Comparison of ENCODE assay signal across 15 mouse cellular contexts in genomic region chr17:36920239-36920638, GRCm38 (mm10). TPM values are rescaled to one million over a fixed set of nuclear protein-coding genes. Genes with fewer than 3 reads are reported as not detected.
DNase-seq lines count a peak whose midpoint lies in the region; ATAC-seq and TF ChIP-seq lines count a peak whose summit lies in the region.
"Had no signal": no experiment of that assay in that cellular context is flagged by ENCODE, and none has a peak within 500 bp of the region (broad histone marks: within the 10 kb centered on the region; RNA-seq: fewer than 3 reads in every experiment).

No protein-coding gene starts in this region.

- H3K4me3 ChIP-seq in intestine, postnatal 0 days (ENCODE audit: low read depth, low read length), result no peak overlapping the region
- H3K4me3 ChIP-seq in stomach, embryonic 16.5 days (replicated peaks; ENCODE audit: low read length), result no peak overlapping the region
- H3K4me3 ChIP-seq in forebrain, embryonic 14.5 days (ENCODE audit: low read depth, low read length), result no peak overlapping the region
- H3K4me3 ChIP-seq: liver, embryonic 15.5 days; midbrain, embryonic 13.5 days had no signal

- peak overlapping the region; percentile 35 for H3K4me2 ChIP-seq in intestine, postnatal 0 days (replicated peaks; ENCODE audit: low read depth)
- no peak overlapping the region for H3K4me2 ChIP-seq in stomach, embryonic 16.5 days (ENCODE audit: low read depth, low read length)
- H3K4me2 ChIP-seq in forebrain, embryonic 14.5 days (ENCODE audit: low read length), result no peak overlapping the region
- H3K4me2 ChIP-seq: liver, embryonic 15.5 days; midbrain, embryonic 13.5 days had no signal

- H3K9ac ChIP-seq in intestine, postnatal 0 days (ENCODE audit: low read depth, low read length), result no peak overlapping the region
- H3K9ac ChIP-seq in stomach, embryonic 16.5 days (ENCODE audit: low read length), result no peak overlapping the region
- H3K9ac ChIP-seq in forebrain, embryonic 14.5 days (ENCODE audit: low read length), result no peak overlapping the region
- H3K9ac ChIP-seq: liver, embryonic 15.5 days; midbrain, embryonic 13.5 days had no signal

- no peak overlapping the region for H3K27ac ChIP-seq in intestine, postnatal 0 days (ENCODE audit: low read depth, low read length)
- no peak overlapping the region for H3K27ac ChIP-seq in stomach, embryonic 16.5 days (ENCODE audit: low read length)
- no peak overlapping the region for H3K27ac ChIP-seq in forebrain, embryonic 14.5 days (ENCODE audit: low read depth, low read length)
- H3K27ac ChIP-seq: liver, embryonic 15.5 days; midbrain, embryonic 13.5 days had no signal

- DNase-seq in kidney, postnatal 4 days, result peak; percentile 10 to 24
- no peak for DNase-seq in kidney, postnatal 14 days
- peak; percentile 89 to 93 for DNase-seq in adrenal gland, adult (ENCODE audit: inconsistent age in 2 of 2, low spot score in 1 of 2)
- DNase-seq in layer of hippocampus, adult 9-11 months, result no peak
- no peak for DNase-seq in forebrain, embryonic 14.5 days (ENCODE audit: low spot score)
- no peak for DNase-seq in left cerebral cortex, postnatal 10 days (ENCODE audit: extremely low spot score in 1 of 2, low spot score in 2 of 2)
- DNase-seq: gastrocnemius, postnatal 10 days; right cerebral cortex, postnatal 4 days; thymus, adult 18-20 months had no signal

- peak; percentile 67 for ATAC-seq in intestine, postnatal 0 days
- ATAC-seq in stomach, embryonic 16.5 days (ENCODE audit: insufficient read depth, low FRiP score), result peak; percentile 58
- no peak for ATAC-seq in forebrain, embryonic 14.5 days
- ATAC-seq: midbrain, embryonic 13.5 days had no signal

- 27% methylated on average over 15 of the region's 15 CpGs for WGBS in intestine, postnatal 0 days
- WGBS in stomach, embryonic 16.5 days, result 41% methylated on average over 15 of the region's 15 CpGs
- 57% methylated on average over 15 of the region's 15 CpGs for WGBS in forebrain, embryonic 14.5 days

- H3K4me1 ChIP-seq in intestine, postnatal 0 days (replicated peaks; ENCODE audit: control insufficient read depth, insufficient read depth, low read length), result no peaks in the 10 kb centered on the region
- no peaks in the 10 kb centered on the region for H3K4me1 ChIP-seq in stomach, embryonic 16.5 days (ENCODE audit: control insufficient read depth, insufficient read depth, low read length)
- H3K4me1 ChIP-seq in forebrain, embryonic 14.5 days (ENCODE audit: control insufficient read depth, insufficient read depth, low read length), result no peaks in the 10 kb centered on the region
- H3K4me1 ChIP-seq: liver, embryonic 15.5 days; midbrain, embryonic 13.5 days had no signal

- no peaks in the 10 kb centered on the region for H3K27me3 ChIP-seq in intestine, postnatal 0 days (replicated peaks; ENCODE audit: control insufficient read depth, insufficient read depth, low read length)
- H3K27me3 ChIP-seq in stomach, embryonic 16.5 days (ENCODE audit: control insufficient read depth, insufficient read depth, low read length), result no peaks in the 10 kb centered on the region
- no peaks in the 10 kb centered on the region for H3K27me3 ChIP-seq in forebrain, embryonic 14.5 days (replicated peaks; ENCODE audit: control insufficient read depth, insufficient read depth, low read length)
- H3K27me3 ChIP-seq: midbrain, embryonic 13.5 days had no signal

- no peaks in the 10 kb centered on the region for H3K36me3 ChIP-seq in intestine, postnatal 0 days (ENCODE audit: control insufficient read depth, insufficient read depth)
- no peaks in the 10 kb centered on the region for H3K36me3 ChIP-seq in stomach, embryonic 16.5 days (ENCODE audit: control insufficient read depth, insufficient read depth, low read length)
- no peaks in the 10 kb centered on the region for H3K36me3 ChIP-seq in forebrain, embryonic 14.5 days (ENCODE audit: control insufficient read depth, insufficient read depth, low read length)
- H3K36me3 ChIP-seq: liver, embryonic 15.5 days; midbrain, embryonic 13.5 days had no signal

- no peaks in the 10 kb centered on the region for H3K9me3 ChIP-seq in intestine, postnatal 0 days (ENCODE audit: control insufficient read depth)
- H3K9me3 ChIP-seq in stomach, embryonic 16.5 days (replicated peaks; ENCODE audit: control insufficient read depth, low read length), result no peaks in the 10 kb centered on the region
- H3K9me3 ChIP-seq in forebrain, embryonic 14.5 days (replicated peaks; ENCODE audit: control insufficient read depth, low read length), result no peaks in the 10 kb centered on the region
- H3K9me3 ChIP-seq: liver, embryonic 15.5 days; midbrain, embryonic 13.5 days had no signal

- intact Hi-C loops in left cerebral cortex, postnatal 10 days (cut with DNase I), result no loop called here

- TF ChIP-seq CTCF in intestine, postnatal 0 days (IDR thresholded peaks at IDR 0.05; ENCODE audit: low read depth), result no peak

RNA-seq across cellular contexts. Expression of gene Trim31, which starts 22.3 kb away (rescaled TPM):
- polyA plus RNA-seq in intestine, postnatal 0 days (2015; fragmentation: Nextera tagmentation; extraction: Ambion mirVana), result 53.7 and 56.2 TPM in 2 replicates
- polyA plus RNA-seq in stomach, embryonic 16.5 days (2015; fragmentation: Nextera tagmentation; extraction: Ambion mirVana), result 5.3 and 6.3 TPM in 2 replicates
- not detected in 2 replicates for polyA plus RNA-seq in forebrain, embryonic 14.5 days (2014; fragmentation: Nextera tagmentation; extraction: Ambion mirVana)
- not detected for total RNA-seq in left cerebral cortex, postnatal 10 days (2021)
- total RNA-seq: gastrocnemius, postnatal 10 days had no signal
- polyA plus RNA-seq: forebrain, embryonic 11.5 days; liver, embryonic 15.5 days; midbrain, embryonic 13.5 days; neural tube, embryonic 14.5 days had no signal

RNA-seq across cellular contexts. Expression of gene Rnf39, which starts 22.5 kb away (rescaled TPM):
- polyA plus RNA-seq in intestine, postnatal 0 days (2015; fragmentation: Nextera tagmentation; extraction: Ambion mirVana), result 1.7 and 2.2 TPM in 2 replicates
- 3.4 and 5.9 TPM in 2 replicates for polyA plus RNA-seq in stomach, embryonic 16.5 days (2015; fragmentation: Nextera tagmentation; extraction: Ambion mirVana)
- polyA plus RNA-seq in forebrain, embryonic 14.5 days (2014; fragmentation: Nextera tagmentation; extraction: Ambion mirVana), result 0.24 and 0.75 TPM in 2 replicates
- 1 to 10 TPM; 1.3 to 2.6 TPM for total RNA-seq in left cerebral cortex, postnatal 10 days (2021)

RNA-seq across cellular contexts. Expression of gene Trim40, which starts 30.3 kb away (rescaled TPM):
- 6.8 TPM in 2 replicates for polyA plus RNA-seq in intestine, postnatal 0 days (2015; fragmentation: Nextera tagmentation; extraction: Ambion mirVana)
- 0.08 and 0.10 TPM in 2 replicates for polyA plus RNA-seq in stomach, embryonic 16.5 days (2015; fragmentation: Nextera tagmentation; extraction: Ambion mirVana)
- polyA plus RNA-seq in forebrain, embryonic 14.5 days (2014; fragmentation: Nextera tagmentation; extraction: Ambion mirVana), result not detected in 2 replicates
- not detected for total RNA-seq in left cerebral cortex, postnatal 10 days (2021)
- total RNA-seq: gastrocnemius, postnatal 10 days had no signal
- polyA plus RNA-seq: forebrain, embryonic 11.5 days; liver, embryonic 15.5 days; midbrain, embryonic 13.5 days; neural tube, embryonic 14.5 days had no signal

RNA-seq across cellular contexts. Expression of gene Ppp1r11, which starts 31.3 kb away (rescaled TPM):
- 91.6 and 96.1 TPM in 2 replicates for polyA plus RNA-seq in intestine, postnatal 0 days (2015; fragmentation: Nextera tagmentation; extraction: Ambion mirVana)
- 97.4 and 109 TPM in 2 replicates for polyA plus RNA-seq in stomach, embryonic 16.5 days (2015; fragmentation: Nextera tagmentation; extraction: Ambion mirVana)
- polyA plus RNA-seq in forebrain, embryonic 14.5 days (2014; fragmentation: Nextera tagmentation; extraction: Ambion mirVana), result 188 and 228 TPM in 2 replicates
- total RNA-seq in left cerebral cortex, postnatal 10 days (2021), result 10 to 100 TPM; 89.7 to 90.6 TPM

RNA-seq across cellular contexts. Expression of gene Znrd1, which starts 38.1 kb away (rescaled TPM):
- 59.1 and 60.1 TPM in 2 replicates for polyA plus RNA-seq in intestine, postnatal 0 days (2015; fragmentation: Nextera tagmentation; extraction: Ambion mirVana)
- 70.3 and 79.7 TPM in 2 replicates for polyA plus RNA-seq in stomach, embryonic 16.5 days (2015; fragmentation: Nextera tagmentation; extraction: Ambion mirVana)
- polyA plus RNA-seq in forebrain, embryonic 14.5 days (2014; fragmentation: Nextera tagmentation; extraction: Ambion mirVana), result 78.3 and 87.9 TPM in 2 replicates
- 10 to 100 TPM; 25.3 to 27.8 TPM for total RNA-seq in left cerebral cortex, postnatal 10 days (2021)

Comparison
In these comparisons a context has a peak if more than half of its experiments do, and no peak if none do; other contexts are left out.
1. DNase-seq: peak in kidney, postnatal 4 days (2 of 2) and adrenal gland, adult (2 of 2); none in kidney, postnatal 14 days (single experiment), layer of hippocampus, adult 9-11 months (single experiment), forebrain, embryonic 14.5 days (single experiment) and left cerebral cortex, postnatal 10 days (0 of 2).